Mouse (Mus musculus): Measurements from ENCODE around the gene Bhmt. TPM values are rescaled to one million over a fixed set of nuclear protein-coding genes. Genes with fewer than 3 reads are reported as not detected.
"Not testable (repeated sequence)": the region's sequence is repeated elsewhere in the genome, so short reads cannot be mapped to it uniquely, and the experiment has no call there.

The Bhmt gene
- total RNA-seq, 2 experiments from 2014 or later: not detected

- DNase-seq (ENCODE audit: low spot score in 2 of 2): peak; percentile 60 to 79
- intact Hi-C loops (cut with DNase I): loop anchor here (2.0 to 10.0 kb wide), 5 partner anchors 104 to 862 kb away; partner anchors contain the start of gene Jmy
Measured at GRCm38 (mm10) chr13:93612660-93613607, 24.8 kb downstream of the Bhmt start.

GRCm38 (mm10) chr13:93608476-93608875 is 29.3 kb downstream of the Bhmt start:
- DNase-seq (ENCODE audit: low spot score in 2 of 2): no peak
- intact Hi-C loops (cut with DNase I): no loop called here

GRCm38 (mm10) chr13:93607701-93608100 is 30.1 kb downstream of the Bhmt start:
- intact Hi-C loops (cut with DNase I): no loop called here
- DNase-seq (ENCODE audit: low spot score in 2 of 2): peak; percentile 32 to 33

DNA sequence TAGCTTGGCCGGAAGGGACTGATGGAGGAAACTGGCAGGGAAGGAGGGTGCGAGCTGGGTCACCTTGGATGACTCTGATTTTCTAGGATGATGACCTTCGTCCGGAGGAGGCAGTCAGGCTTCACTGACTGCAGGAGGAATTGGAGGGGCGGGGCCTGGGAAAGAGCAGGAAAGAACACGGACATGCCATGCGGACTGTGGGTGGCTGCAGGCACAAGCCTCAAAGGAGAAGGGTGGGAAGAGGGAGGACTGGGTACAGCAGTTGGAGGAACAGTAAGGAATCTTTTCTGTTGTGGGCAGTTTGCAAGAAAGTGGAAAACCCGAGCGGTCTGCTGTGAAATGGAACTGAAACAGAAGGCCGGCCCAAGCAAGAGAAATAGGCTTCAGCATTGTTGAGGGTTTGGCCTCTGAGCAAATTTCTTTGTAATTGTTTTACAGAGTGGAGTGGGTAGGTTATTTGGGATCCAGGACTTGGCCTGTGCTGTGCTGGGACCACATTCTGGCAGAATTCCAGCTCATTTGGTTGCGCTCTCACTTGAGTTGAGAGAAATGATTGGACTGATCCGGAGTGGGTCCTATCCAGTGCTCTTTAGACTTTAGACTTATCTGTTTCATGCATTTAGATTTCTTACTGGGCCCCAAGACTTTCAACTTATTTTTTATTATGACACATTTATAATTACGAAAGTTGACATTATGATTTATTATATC is 30.7 kb downstream of the Bhmt start:
- peak; percentile 44 to 45 for DNase-seq (ENCODE audit: low spot score in 2 of 2)
- intact Hi-C loops (cut with DNase I): no loop called here

DNA sequence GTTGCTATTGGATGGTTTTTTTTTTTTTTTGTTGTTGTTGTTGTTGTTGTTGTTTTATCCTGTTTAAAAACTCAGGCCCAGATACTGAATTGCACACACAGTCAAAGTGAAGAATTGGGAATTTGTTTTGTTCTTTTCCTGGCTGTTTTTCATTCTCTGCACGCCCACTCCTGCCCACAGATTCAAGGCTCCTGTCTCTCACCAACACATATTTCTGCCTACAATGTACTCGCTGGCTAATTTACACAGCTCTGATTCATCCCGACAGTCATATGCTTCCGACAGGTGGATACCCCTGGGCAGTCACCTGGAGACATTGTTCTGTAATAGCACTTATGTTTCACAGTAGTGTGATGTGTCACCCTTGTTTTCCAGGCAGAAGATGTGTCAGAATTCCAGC is 33.1 kb downstream of the Bhmt start:
- intact Hi-C loops (cut with DNase I): no loop called here
- peak; percentile 33 to 40 for DNase-seq (ENCODE audit: low spot score in 2 of 2)

GRCm38 (mm10) chr13:93601527-93601926 is 36.2 kb downstream of the Bhmt start:
- intact Hi-C loops (cut with DNase I): no loop called here
- no peak for DNase-seq (ENCODE audit: low spot score in 2 of 2)

DNA sequence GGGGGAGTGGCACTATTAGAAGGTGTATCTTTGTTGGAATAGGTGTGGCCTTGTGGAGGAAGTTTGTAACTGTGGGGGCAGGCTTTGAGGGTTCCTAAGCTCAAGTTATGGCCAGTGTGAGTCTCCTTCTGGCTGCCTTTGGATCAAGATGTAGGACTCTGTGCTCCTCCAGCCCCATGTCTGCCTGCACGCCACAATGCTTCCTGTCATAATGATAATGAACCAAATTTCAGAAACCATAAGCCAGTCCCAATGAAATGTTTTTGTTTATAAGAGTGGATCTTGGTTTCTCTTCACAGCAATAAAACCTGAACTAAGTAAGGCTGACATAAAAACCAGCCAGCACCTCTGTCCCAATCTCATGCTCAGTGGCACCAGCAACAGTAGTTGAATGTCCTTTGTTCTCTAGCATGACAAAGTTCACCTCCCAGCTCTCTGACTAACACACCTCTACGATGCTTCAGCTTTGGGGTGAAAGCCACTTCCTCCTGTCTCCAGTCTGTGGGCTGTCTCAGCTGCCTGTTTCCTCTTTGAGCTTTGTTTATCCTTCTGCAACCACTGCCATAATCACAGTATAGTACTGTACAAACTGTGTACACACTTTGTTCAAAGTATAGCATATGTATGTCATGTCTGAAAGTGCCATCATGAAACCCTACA is 44.6 kb downstream of the Bhmt start:
- no peak for DNase-seq (ENCODE audit: low spot score in 2 of 2)
- intact Hi-C loops (cut with DNase I): no loop called here

DNA sequence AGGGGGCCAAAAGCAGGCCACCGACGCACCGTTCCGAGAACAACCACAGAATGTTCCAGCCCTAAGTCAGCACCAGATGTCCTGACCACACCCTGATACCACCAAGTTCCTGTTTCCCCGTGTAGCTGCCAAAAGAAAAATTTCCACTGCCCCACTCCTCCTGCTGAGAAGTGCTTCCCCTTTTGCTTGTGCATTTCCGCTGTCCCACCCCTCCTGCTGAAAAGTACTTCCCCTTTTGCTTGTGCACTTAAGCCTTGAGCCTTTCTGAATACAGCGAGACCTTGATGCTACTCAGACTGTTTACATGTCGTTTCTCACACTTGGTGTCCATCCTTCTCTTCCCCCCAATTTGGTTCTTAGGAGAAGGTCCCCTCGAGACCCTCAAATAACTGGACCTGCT is 55.2 kb downstream of the Bhmt start:
- intact Hi-C loops (cut with DNase I); DNase-seq (ENCODE audit: low spot score in 2 of 2): not testable (repeated sequence)

DNA sequence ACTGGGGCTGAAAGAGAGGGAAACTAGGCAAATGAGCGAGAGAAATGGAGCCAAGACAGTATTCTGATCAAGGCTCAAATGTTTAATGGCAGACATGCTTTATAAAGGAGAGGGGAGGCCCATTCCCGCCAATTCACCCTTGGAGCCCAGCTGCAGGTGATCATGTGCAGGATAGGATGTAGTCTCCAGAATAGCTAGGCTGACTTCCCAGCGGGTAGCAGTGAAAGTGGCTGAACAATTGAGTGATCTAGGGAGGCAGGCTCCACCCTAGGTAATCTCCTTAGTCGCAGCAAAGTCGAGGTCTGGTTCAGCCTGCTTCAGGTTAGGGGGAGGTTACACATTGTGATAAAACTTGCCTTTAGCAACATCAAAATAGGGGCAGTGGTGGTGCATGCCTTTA is 57.3 kb downstream of the Bhmt start:
- intact Hi-C loops (cut with DNase I): no loop called here
- DNase-seq (ENCODE audit: low spot score in 2 of 2): no peak

DNA sequence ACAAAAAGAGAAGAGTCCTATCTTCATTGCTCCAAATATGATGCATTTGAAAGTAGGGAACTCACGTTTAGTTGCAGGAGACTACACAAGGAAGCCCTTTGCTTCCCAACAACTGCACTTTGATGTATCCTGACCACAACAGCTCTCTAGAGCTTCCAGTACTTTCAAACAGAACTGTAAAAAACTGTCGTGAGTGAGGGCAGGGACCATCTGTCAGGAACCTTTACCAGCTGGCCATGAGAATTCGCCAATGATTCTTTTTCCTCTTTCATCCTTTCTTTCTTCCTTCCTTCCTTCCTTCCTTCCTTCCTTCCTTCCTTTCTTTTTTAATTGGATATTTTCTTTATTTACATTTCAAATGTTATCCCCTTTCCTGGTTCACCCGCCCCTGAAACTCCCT is 68.1 kb downstream of the Bhmt start:
- no peak for DNase-seq (ENCODE audit: low spot score in 2 of 2)
- intact Hi-C loops (cut with DNase I): no loop called here

Other genes starting within 250 kb of the Bhmt start
- 10 to 100 TPM; 42.3 to 43.3 TPM for gene Jmy, start 138.2 kb downstream of the Bhmt start, total RNA-seq (2021)
- gene Bhmt2, start 36.3 kb upstream of the Bhmt start, total RNA-seq (2021): under 1 TPM; 0.36 to 0.44 TPM
- gene Dmgdh, start 36.5 kb upstream of the Bhmt start, total RNA-seq (2021): under 1 TPM; 0.29 to 0.47 TPM
- 10 to 100 TPM; 83.4 to 92.1 TPM for gene Arsb, start 133.7 kb upstream of the Bhmt start, total RNA-seq (2021)

Data from left cerebral cortex, postnatal 36 days (tissue).